Mouse (Mus musculus): ENCODE data around the gene Spem1. TPM values are rescaled to one million over a fixed set of nuclear protein-coding genes. Genes with fewer than 3 reads are reported as not detected.

Spem1 gene
- polyA plus RNA-seq, 1 experiment from 2014 or later = 0.34 TPM

DNA sequence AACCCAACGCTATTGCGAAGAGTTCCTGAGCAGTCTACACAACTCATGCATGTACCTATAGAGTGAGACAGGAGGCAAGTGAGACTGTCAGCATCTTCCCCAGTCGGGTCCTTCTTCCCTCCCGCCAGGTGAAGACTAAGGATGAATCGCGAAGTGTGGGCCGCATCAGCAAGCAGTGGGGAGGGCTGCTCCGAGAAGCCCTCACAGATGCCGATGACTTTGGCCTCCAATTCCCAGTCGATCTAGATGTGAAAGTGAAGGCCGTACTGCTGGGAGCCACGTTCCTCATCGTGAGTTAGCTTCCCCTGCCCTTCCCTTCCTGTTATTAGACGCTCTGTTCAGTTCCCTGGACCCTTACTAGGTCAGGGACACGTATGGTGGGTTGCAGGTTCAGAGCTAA, 27.9 kb upstream of the Spem1 start:
- Histone ChIP-seq H3K4me3 (no peak overlapping the region), H3K27me3 (no peaks in the 10 kb centered on the region), H3K36me3 (peaks cover 20% of the 10 kb centered on the region; the same call in 1 of the 2 replicates), H3K4me2 (no peak overlapping the region), H3K27ac (replicated peaks) (no peak overlapping the region), H3K9ac (no peak overlapping the region), H3K9me3 (no peaks in the 10 kb centered on the region), H3K4me1 (replicated peaks) (peaks cover 26% of the 10 kb centered on the region)
- ATAC-seq (ENCODE audit: low FRiP score, low read depth) = no peak
- 91% methylated on average over 15 of the region's 15 CpGs for WGBS

DNA sequence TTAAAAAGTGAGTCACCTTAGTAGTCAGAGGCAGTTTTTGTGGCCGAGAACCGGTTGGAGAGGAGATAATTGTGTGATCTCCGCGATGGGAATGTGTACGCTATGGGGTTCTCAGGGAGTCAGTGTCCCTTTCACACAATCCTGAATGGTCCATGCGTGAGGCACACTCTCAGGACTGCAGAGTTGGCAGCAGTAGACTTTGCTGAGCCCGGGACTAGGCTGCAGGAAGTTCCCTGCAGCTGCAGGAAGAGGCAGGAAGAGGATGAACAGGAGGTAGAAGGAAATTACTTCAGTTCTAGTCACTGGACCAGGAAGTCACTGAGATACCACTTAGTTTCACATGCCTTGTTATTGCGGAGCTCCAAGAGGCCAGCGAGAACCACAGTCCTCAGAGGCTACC, 27.1 kb upstream of the Spem1 start:
- no peak overlapping the region for H3K4me2 ChIP-seq
- H3K9ac ChIP-seq = no peak overlapping the region
- H3K27me3 ChIP-seq = no peaks in the 10 kb centered on the region
- no peak overlapping the region for H3K4me3 ChIP-seq
- H3K36me3 ChIP-seq = peaks cover 20% of the 10 kb centered on the region; the same call in 1 of the 2 replicates
- H3K9me3 ChIP-seq = no peaks in the 10 kb centered on the region
- 92% methylated on average over 9 of the region's 9 CpGs for WGBS
- H3K4me1 ChIP-seq (replicated peaks) = peaks cover 26% of the 10 kb centered on the region
- H3K27ac ChIP-seq (replicated peaks) = no peak overlapping the region
- no peak for ATAC-seq (ENCODE audit: low FRiP score, low read depth)

DNA sequence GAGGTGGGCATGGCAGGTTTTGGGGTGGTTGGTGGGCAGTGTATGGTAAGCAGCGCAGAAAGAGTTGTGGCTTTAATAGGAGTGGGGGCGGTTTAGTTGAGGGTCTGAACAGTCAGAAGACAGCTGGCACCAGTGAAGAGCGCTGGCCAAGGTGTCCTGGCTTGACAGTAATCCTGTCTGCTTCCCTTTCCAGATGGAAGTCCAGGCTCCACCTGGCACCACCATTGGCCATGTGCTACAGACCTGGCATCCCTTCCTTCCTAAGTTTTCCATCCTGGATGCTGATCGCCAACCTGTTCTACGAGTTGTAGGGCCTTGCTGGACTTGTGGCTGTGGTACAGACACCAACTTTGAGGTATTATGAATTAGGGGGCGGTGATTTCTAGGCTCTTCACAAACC, 26.0 kb upstream of the Spem1 start:
- Histone ChIP-seq H3K9ac (no peak overlapping the region), H3K4me1 (replicated peaks) (peaks cover 26% of the 10 kb centered on the region), H3K4me3 (peak overlapping the region; percentile 69), H3K36me3 (peaks cover 20% of the 10 kb centered on the region; the same call in 1 of the 2 replicates), H3K9me3 (no peaks in the 10 kb centered on the region), H3K27me3 (no peaks in the 10 kb centered on the region), H3K4me2 (peak overlapping the region; percentile 75), H3K27ac (replicated peaks) (no peak overlapping the region)
- ATAC-seq (ENCODE audit: low FRiP score, low read depth) = no peak
- 96% methylated on average over 6 of the region's 6 CpGs for WGBS

DNA sequence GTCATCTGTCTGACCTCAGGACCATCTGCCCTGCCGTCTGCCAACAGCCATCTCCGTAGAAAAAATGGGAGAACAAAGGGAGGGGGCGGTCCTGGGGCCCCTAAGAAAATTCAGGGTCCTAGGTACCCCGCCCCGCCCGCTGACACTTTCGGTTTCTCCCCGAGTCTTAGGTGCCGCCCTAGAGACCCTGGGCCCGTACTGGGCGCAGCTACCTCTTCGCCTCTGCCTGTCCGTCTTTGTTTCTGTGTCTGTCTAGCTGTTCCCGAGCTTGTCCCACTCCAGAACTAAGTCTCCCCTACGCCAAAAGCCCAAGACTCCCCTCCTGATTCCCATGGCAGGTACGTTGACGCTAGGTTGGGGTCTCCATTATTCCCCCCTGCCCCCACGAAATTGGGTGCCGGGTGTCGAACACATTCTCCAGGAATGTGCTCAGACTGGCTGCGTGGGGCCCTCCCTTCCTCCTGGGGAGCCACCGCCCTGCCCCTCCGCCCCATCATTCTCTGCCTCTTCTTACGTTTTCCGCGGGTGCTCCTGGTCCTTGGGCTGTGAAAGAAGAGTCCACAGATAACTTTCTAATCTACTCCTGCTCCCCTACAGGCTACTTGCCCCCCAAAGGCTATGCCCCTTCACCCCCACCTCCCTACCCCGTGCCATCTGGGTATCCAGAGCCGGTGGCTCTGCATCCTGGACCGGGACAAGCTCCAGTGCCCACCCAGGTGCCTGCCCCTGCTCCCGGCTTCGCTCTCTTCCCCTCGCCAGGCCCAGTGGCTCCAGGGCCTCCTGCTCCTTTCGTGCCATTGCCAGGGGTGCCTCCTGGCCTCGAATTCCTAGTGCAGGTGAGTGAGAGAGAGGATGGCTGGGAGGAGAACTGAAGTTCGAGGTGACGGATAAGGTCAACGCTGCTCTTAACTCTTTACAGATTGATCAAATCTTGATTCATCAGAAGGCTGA, 25.0 kb upstream of the Spem1 start:
- Histone ChIP-seq H3K4me3 (peak overlapping the region; percentile 69), H3K36me3 (peaks cover 20% of the 10 kb centered on the region; the same call in 1 of the 2 replicates), H3K4me2 (peak overlapping the region; percentile 75), H3K9ac (peak overlapping the region; percentile 81), H3K9me3 (no peaks in the 10 kb centered on the region), H3K4me1 (replicated peaks) (peaks cover 26% of the 10 kb centered on the region), H3K27me3 (no peaks in the 10 kb centered on the region), H3K27ac (replicated peaks) (peak overlapping the region; percentile 96)
- 10% methylated on average over 37 of the region's 37 CpGs for WGBS
- ATAC-seq (ENCODE audit: low FRiP score, low read depth) = peak; percentile 61

DNA sequence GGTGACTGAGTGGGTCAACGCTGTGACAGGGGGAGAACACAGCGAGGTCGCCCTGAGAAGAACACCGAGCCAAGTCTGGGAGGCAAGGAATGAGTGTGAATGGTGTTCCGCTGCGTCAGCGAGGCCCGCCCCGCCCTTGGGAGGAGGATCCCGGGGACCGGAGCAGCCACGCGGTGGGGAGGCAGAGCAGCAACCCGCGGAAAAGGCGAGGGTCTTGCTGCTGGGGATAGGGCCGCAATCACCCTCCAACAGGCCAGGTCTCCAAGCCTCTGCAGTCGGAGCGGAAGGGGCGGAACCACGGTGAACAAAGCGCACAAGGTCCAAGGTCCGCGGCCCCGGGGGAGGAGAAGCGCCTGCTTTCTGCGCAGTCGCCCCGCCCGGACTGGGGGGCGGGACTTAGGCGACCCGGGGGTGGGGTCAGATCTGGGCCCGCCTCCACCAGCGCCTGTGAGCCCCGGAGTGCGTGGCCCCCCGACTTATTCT, 24.3 kb upstream of the Spem1 start, which contains the start of gene Plscr3:
Gene Plscr3, plus strand, starts transcription at position 179 of the 483 bp plus-strand sequence.
- Histone ChIP-seq H3K36me3 (peaks cover 16% of the 10 kb centered on the region; the same call in 1 of the 2 replicates), H3K27me3 (no peaks in the 10 kb centered on the region), H3K4me3 (peak within 1 kb of the TSS; percentile 69), H3K9ac (peak within 1 kb of the TSS; percentile 81), H3K9me3 (no peaks in the 10 kb centered on the region), H3K4me2 (peak within 1 kb of the TSS; percentile 75), H3K4me1 (replicated peaks) (peaks cover 26% of the 10 kb centered on the region), H3K27ac (replicated peaks) (peak within 1 kb of the TSS; percentile 96)
- peak; percentile 95 for ATAC-seq (ENCODE audit: low FRiP score, low read depth)
- WGBS = under 1% methylated on average over 37 of the region's 38 CpGs

DNA sequence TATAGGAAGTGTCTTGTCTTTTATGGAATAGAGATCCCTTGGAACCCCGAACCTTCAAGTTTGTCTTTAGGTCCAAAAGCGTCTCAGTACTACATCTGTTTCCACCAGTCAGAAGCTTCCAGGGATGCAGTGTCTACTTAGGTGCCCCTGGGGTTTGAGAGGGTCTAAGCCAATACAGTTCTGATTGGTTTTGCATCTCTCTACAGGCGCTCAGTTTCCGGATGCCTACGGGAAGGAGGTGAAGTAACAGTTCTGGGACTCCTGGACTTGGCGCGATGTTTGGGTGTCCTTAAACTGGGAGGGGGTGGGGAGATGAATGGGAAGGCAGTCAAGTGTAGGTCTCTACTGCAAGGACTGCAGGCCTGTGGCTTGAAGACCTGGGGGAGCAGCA, 16.7 kb upstream of the Spem1 start:
- ATAC-seq (ENCODE audit: low FRiP score, low read depth) = 0 out of 2 replicates have a peak, but pooled peaks have one; percentile 1
- WGBS = under 1% methylated on average over 7 of the region's 7 CpGs

DNA sequence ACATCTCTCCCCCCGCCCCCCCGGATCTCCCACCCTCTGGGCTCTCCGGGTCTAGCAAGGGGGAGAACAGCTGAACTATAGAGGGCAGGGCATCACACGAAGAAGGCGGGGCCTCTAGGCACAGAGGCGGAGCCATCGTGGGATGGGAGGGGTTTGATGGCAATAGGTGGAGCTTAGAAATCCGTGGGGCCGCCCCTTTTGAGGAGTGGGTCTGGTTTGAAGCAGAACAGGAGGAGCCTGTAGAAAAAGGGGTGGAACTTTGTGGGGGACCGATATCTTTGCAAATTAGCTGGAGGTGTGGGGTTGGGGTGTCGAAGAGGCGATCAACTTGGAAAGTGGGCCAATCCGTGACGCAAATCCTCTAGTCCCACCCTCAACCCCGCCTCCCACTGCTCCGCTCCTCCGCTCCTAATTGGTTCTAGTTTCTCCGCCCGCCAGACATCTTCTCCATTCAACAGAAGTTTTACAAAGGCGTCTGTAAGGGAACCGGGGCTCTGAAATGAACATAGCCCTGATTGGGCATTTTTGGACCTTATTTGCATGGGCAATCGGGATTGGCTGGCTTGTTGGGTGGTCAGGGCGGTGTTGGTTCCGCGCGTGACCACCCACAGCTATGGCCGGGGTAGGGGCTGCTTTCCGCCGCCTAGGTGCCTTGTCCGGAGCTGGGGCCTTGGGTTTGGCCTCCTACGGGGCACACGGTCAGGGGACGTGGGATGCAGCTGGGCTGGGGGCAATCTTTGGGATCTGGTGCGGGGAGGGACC, 16.2 kb upstream of the Spem1 start, which contains the start of gene Tmem256:
Gene Tmem256, plus strand, starts transcription at position 563 of the 762 bp plus-strand sequence.
- peak; percentile 92 for ATAC-seq (ENCODE audit: low FRiP score, low read depth)
- Histone ChIP-seq H3K9ac (peak within 1 kb of the TSS; percentile 97), H3K27ac (replicated peaks) (peak within 1 kb of the TSS; percentile 97), H3K4me2 (peak within 1 kb of the TSS; percentile 96), H3K4me3 (peak within 1 kb of the TSS; percentile 91), H3K36me3 (peaks cover 2% of the 10 kb centered on the region; the same call in 1 of the 2 replicates), H3K27me3 (no peaks in the 10 kb centered on the region), H3K4me1 (replicated peaks) (peaks cover 41% of the 10 kb centered on the region), H3K9me3 (no peaks in the 10 kb centered on the region)
- WGBS = under 1% methylated on average over 34 of the region's 34 CpGs

More for the DNA sequence above, 16.7 kb upstream of the Spem1 start:
- H3K4me1 ChIP-seq (replicated peaks) = peaks cover 37% of the 10 kb centered on the region
- peak overlapping the region; percentile 97 for H3K27ac ChIP-seq (replicated peaks)
- H3K4me2 ChIP-seq = peak overlapping the region; percentile 96
- peak overlapping the region; percentile 91 for H3K4me3 ChIP-seq
- H3K9me3 ChIP-seq = no peaks in the 10 kb centered on the region
- H3K36me3 ChIP-seq = no peaks in the 10 kb centered on the region
- H3K9ac ChIP-seq = peak overlapping the region; percentile 78
- H3K27me3 ChIP-seq = no peaks in the 10 kb centered on the region

DNA sequence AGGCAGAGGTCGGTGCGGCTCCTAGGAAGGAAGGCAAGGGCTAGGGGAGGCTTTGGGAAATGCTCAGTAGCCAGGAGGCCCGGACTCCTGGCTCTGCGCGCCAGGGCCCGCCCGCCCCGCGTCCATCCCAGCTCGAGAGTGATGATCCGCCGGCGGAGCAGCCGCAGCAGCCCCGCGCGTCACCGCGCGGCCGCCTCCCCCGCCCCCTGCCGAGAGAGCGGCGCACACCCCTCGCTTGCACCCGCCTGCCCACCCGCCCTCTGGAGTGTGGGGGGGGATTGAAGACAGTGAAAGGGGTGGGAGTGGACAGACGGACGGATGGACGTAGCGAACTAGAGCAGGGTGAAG, 15.6 kb upstream of the Spem1 start, which contains the start of gene Nlgn2:
Gene Nlgn2, minus strand, starts transcription at position 181 of the 348 bp plus-strand sequence.
- WGBS = under 1% methylated on average over 31 of the region's 32 CpGs
- H3K4me1 ChIP-seq (replicated peaks) = peaks cover 41% of the 10 kb centered on the region
- H3K9me3 ChIP-seq = no peaks in the 10 kb centered on the region
- H3K27ac ChIP-seq (replicated peaks) = peak within 1 kb of the TSS; percentile 97
- no peak; the same call in 1 of the 2 replicates for ATAC-seq (ENCODE audit: low FRiP score, low read depth)
- peaks cover 8% of the 10 kb centered on the region for H3K36me3 ChIP-seq
- H3K4me3 ChIP-seq = peak within 1 kb of the TSS; percentile 91
- peak within 1 kb of the TSS; percentile 96 for H3K4me2 ChIP-seq
- no peaks in the 10 kb centered on the region for H3K27me3 ChIP-seq
- peak within 1 kb of the TSS; percentile 97 for H3K9ac ChIP-seq

DNA sequence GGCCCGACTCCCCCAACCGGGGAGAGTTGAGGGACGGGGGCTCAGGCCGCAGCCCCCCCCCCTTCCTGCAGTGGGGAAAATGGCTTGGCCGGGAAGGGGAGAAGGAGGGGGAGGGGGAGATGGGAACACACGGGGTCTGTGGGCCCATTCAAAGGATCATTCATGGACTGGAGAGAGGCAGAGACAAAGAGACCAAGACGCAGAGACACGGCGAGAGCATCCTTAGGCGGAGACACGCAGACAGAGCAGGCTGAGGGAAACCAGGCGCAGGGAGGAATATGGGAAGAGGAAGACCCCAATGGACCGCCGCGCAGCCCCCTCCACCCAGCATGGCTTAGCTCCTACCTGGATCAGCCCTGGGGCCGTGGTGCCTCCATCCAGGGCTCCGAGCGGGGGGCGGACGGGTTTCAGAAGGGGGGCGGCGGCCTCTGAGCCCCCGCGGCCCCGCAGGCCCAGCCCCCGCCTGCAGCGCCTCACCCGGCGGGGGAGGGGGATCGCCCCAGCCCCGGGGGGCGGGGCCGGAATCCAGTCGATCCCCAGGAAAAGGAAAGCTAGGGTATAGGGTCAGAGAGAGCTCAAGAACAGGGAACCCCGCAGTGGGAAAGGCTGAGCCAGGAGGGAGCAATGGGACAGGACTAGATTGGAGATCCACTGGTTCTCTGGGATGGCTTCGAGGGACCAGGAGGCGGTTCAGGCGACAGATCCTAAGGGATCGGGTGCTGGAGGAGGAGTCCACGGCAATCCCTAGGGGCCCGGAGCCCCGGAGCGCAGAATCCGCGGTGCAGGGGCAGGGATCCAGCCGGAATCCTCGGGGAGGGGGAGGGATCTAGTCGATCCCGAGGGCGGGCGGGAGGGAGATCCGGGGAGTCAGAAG, 15.0 kb upstream of the Spem1 start:
- peak; percentile 9; the same call in 1 of the 2 replicates for ATAC-seq (ENCODE audit: low FRiP score, low read depth)
- Histone ChIP-seq H3K4me3 (peak overlapping the region; percentile 91), H3K9ac (peak overlapping the region; percentile 97), H3K27ac (replicated peaks) (peak overlapping the region; percentile 97), H3K9me3 (no peaks in the 10 kb centered on the region), H3K4me2 (peak overlapping the region; percentile 96), H3K4me1 (replicated peaks) (peaks cover 41% of the 10 kb centered on the region), H3K36me3 (peaks cover 14% of the 10 kb centered on the region), H3K27me3 (no peaks in the 10 kb centered on the region)
- under 1% methylated on average over 47 of the region's 52 CpGs for WGBS

DNA sequence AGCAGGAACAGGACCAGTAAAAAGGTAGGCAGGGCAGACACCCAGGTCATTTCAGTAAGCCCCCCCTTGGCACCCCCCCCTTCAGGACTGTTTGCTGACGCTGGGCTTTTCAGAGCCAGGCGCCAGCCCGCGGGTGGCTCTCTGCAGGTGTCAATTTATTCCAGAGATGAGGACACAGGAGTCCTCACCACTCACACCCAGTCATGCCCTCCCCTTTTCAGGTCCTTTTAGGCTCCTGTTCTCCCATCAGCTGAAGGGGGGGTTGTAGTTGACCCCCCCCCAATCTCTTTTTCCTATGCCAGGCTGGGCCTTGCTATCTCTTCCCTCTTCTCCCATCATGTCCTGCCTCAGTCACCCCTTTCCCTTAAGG, 14.0 kb upstream of the Spem1 start:
- H3K27ac ChIP-seq (replicated peaks) = peak overlapping the region; percentile 97
- H3K4me1 ChIP-seq (replicated peaks) = peaks cover 41% of the 10 kb centered on the region
- H3K27me3 ChIP-seq = no peaks in the 10 kb centered on the region
- peak overlapping the region; percentile 91 for H3K4me3 ChIP-seq
- H3K36me3 ChIP-seq = peaks cover 15% of the 10 kb centered on the region
- no peak for ATAC-seq (ENCODE audit: low FRiP score, low read depth)
- H3K9me3 ChIP-seq = no peaks in the 10 kb centered on the region
- H3K9ac ChIP-seq = peak overlapping the region; percentile 97
- 2% methylated on average over 4 of the region's 4 CpGs for WGBS
- H3K4me2 ChIP-seq = peak overlapping the region; percentile 96

All from hindbrain, embryonic 15.5 days (tissue).